Mouse (Mus musculus) stomach, embryonic 16.5 days (tissue): ENCODE measurements around the gene Zdhhc4. TPM values are rescaled to one million over a fixed set of nuclear protein-coding genes. Genes with fewer than 3 reads are reported as not detected.
A peak's percentile ranks its signal among the peaks of the same experiment; 100 is the strongest.

Source experiments
- ATAC-seq: fragments of 200-750 bp; cut with Nextera tagmentation; 2 replicates; pipeline ENCODE4 v1.8.0; 2017; ENCODE audit warnings: moderate number of reproducible peaks, moderate TSS enrichment; ENCODE audit not compliant: insufficient read depth, low FRiP score
- H3K27ac ChIP-seq: fragments of 300-500 bp; sonication (generic); 2 replicates; pipeline ENCODE4 v1.5.1; 2014; ENCODE audit warnings: low read length
- H3K27me3 ChIP-seq: fragments of 300-500 bp; sonication (generic); 2 replicates; pipeline ENCODE4 v1.6.1; 2014; ENCODE audit warnings: low read length, control low read depth, mixed read lengths; ENCODE audit not compliant: control insufficient read depth, insufficient read depth
- H3K36me3 ChIP-seq: fragments of 300-500 bp; sonication (generic); 2 replicates; pipeline ENCODE4 v1.6.1; 2014; ENCODE audit warnings: low read length; ENCODE audit not compliant: control insufficient read depth, insufficient read depth
- H3K4me1 ChIP-seq: fragments of 300-500 bp; sonication (generic); 2 replicates; pipeline ENCODE4 v1.6.1; 2014; ENCODE audit warnings: low read length, control low read depth, mixed read lengths; ENCODE audit not compliant: control insufficient read depth, insufficient read depth
- H3K4me2 ChIP-seq: fragments of 300-500 bp; sonication (generic); 2 replicates; pipeline ENCODE4 v1.6.1; 2014; ENCODE audit warnings: low read depth, low read length, mixed read lengths
- H3K4me3 ChIP-seq: fragments of 300-500 bp; sonication (generic); replicated peaks from 2 replicates; pipeline ENCODE4 v1.5.1; 2014; ENCODE audit warnings: mild to moderate bottlenecking, low read length
- H3K9ac ChIP-seq: fragments of 300-500 bp; sonication (generic); 2 replicates; pipeline ENCODE4 v1.6.1; 2014; ENCODE audit warnings: low read length
- H3K9me3 ChIP-seq: fragments of 300-500 bp; sonication (generic); replicated peaks from 2 replicates; pipeline ENCODE4 v1.6.1; 2016; ENCODE audit warnings: low read length, control low read depth; ENCODE audit not compliant: control insufficient read depth
- WGBS: fragments of 180-500 bp; shearing (Covaris S2); extraction: QIAGEN DNeasy Blood & Tissue Kit; methylation state at CpG from one replicate; pipeline ENCODE4 v1.1.7; 2014; 5-methylcytosine and 5-hydroxymethylcytosine counted together
- polyA plus RNA-seq: library from polyadenylated mRNA; unstranded; fragments of >200 nt; fragmentation: Nextera tagmentation; extraction: Ambion mirVana; gene quantifications from 2 replicates; pipeline ENCODE4 v1.2.1, GENCODE M21; 2015

Gene Zdhhc4
- polyA plus RNA-seq, result 63.6 and 71.9 TPM in 2 replicates

- peak within 1 kb of the TSS; percentile 74 for H3K27ac ChIP-seq
- peak; percentile 73 for ATAC-seq
- peaks cover 8% of the 10 kb centered on the region for H3K4me1 ChIP-seq
Observed at GRCm38 (mm10) chr5:143328690-143329495, at the start of gene Zdhhc4. Gene Zdhhc4, minus strand, starts transcription at chr5:143329256.

GRCm38 (mm10) chr5:143376156-143376555, 47.1 kb upstream of the Zdhhc4 start:
- WGBS, result 82% methylated on average over 4 of the region's 4 CpGs
- H3K4me2 ChIP-seq, result no peak overlapping the region
- H3K4me3 ChIP-seq, result no peak overlapping the region
- no peak overlapping the region for H3K27ac ChIP-seq
- no peaks in the 10 kb centered on the region for H3K9me3 ChIP-seq
- H3K27me3 ChIP-seq, result peaks cover 33% of the 10 kb centered on the region
- H3K4me1 ChIP-seq, result no peaks in the 10 kb centered on the region
- H3K36me3 ChIP-seq, result no peaks in the 10 kb centered on the region
- H3K9ac ChIP-seq, result no peak overlapping the region
- no peak for ATAC-seq

More at GRCm38 (mm10) chr5:143328690-143329495, at the start of gene Zdhhc4:
- under 1% methylated on average over 57 of the region's 57 CpGs for WGBS
- Histone ChIP-seq H3K4me3 (peak within 1 kb of the TSS; percentile 77), H3K27me3 (no peaks in the 10 kb centered on the region), H3K9me3 (no peaks in the 10 kb centered on the region), H3K36me3 (peaks cover 15% of the 10 kb centered on the region), H3K4me2 (peak within 1 kb of the TSS; percentile 94), H3K9ac (peak within 1 kb of the TSS; percentile 92)

- peak; percentile 63; the same call in 1 of the 2 replicates for ATAC-seq
- peak overlapping the region; percentile 55; the same call in 1 of the 2 replicates for H3K9ac ChIP-seq
- H3K4me1 ChIP-seq, result no peaks in the 10 kb centered on the region
- H3K27me3 ChIP-seq, result peaks cover 42% of the 10 kb centered on the region
- H3K4me3 ChIP-seq, result peak overlapping the region; percentile 41
- H3K9me3 ChIP-seq, result no peaks in the 10 kb centered on the region
- WGBS, result 8% methylated on average over 21 of the region's 21 CpGs
- H3K4me2 ChIP-seq, result peak overlapping the region; percentile 60
- no peaks in the 10 kb centered on the region for H3K36me3 ChIP-seq
- no peak overlapping the region; the same call in 1 of the 2 replicates for H3K27ac ChIP-seq
Observed at GRCm38 (mm10) chr5:143375242-143375641, 46.2 kb upstream of the Zdhhc4 start.

- Histone ChIP-seq H3K4me1 (peaks cover 5% of the 10 kb centered on the region; the same call in 1 of the 2 replicates), H3K27me3 (peaks cover 63% of the 10 kb centered on the region), H3K9me3 (no peaks in the 10 kb centered on the region), H3K4me2 (peak overlapping the region; percentile 62), H3K9ac (peak overlapping the region; percentile 54; the same call in 1 of the 2 replicates), H3K27ac (no peak overlapping the region), H3K36me3 (no peaks in the 10 kb centered on the region), H3K4me3 (peak overlapping the region; percentile 42)
- ATAC-seq, result no peak
- WGBS, result 2% methylated on average over 35 of the region's 35 CpGs
Observed at GRCm38 (mm10) chr5:143372818-143373217, 43.8 kb upstream of the Zdhhc4 start.

- H3K27ac ChIP-seq, result no peak overlapping the region
- H3K36me3 ChIP-seq, result no peaks in the 10 kb centered on the region
- no peak for ATAC-seq
- H3K4me2 ChIP-seq, result no peak overlapping the region
- WGBS, result 58% methylated on average over 4 of the region's 4 CpGs
- peaks cover 68% of the 10 kb centered on the region for H3K27me3 ChIP-seq
- H3K4me1 ChIP-seq, result peaks cover 5% of the 10 kb centered on the region; the same call in 1 of the 2 replicates
- no peaks in the 10 kb centered on the region for H3K9me3 ChIP-seq
- no peak overlapping the region for H3K4me3 ChIP-seq
- no peak overlapping the region for H3K9ac ChIP-seq
Observed at GRCm38 (mm10) chr5:143371146-143371510, 42.1 kb upstream of the Zdhhc4 start.

GRCm38 (mm10) chr5:143370416-143371145, 41.5 kb upstream of the Zdhhc4 start:
- no peaks in the 10 kb centered on the region for H3K36me3 ChIP-seq
- no peak for ATAC-seq
- H3K9me3 ChIP-seq, result no peaks in the 10 kb centered on the region
- 29% methylated on average over 17 of the region's 17 CpGs for WGBS
- no peak overlapping the region for H3K4me3 ChIP-seq
- H3K9ac ChIP-seq, result no peak overlapping the region
- H3K4me2 ChIP-seq, result no peak overlapping the region
- H3K27me3 ChIP-seq, result peaks cover 69% of the 10 kb centered on the region
- H3K27ac ChIP-seq, result no peak overlapping the region
- peaks cover 5% of the 10 kb centered on the region; the same call in 1 of the 2 replicates for H3K4me1 ChIP-seq

GRCm38 (mm10) chr5:143369611-143370255, 40.7 kb upstream of the Zdhhc4 start:
- H3K4me1 ChIP-seq, result peaks cover 5% of the 10 kb centered on the region; the same call in 1 of the 2 replicates
- no peak overlapping the region for H3K27ac ChIP-seq
- H3K4me2 ChIP-seq, result peak overlapping the region; percentile 40
- H3K27me3 ChIP-seq, result peaks cover 76% of the 10 kb centered on the region
- H3K9me3 ChIP-seq, result no peaks in the 10 kb centered on the region
- 2% methylated on average over 35 of the region's 36 CpGs for WGBS
- ATAC-seq, result no peak
- H3K36me3 ChIP-seq, result no peaks in the 10 kb centered on the region
- H3K9ac ChIP-seq, result no peak overlapping the region
- peak overlapping the region; percentile 20 for H3K4me3 ChIP-seq

- Histone ChIP-seq H3K4me2 (no peak overlapping the region), H3K4me3 (no peak overlapping the region), H3K9me3 (no peaks in the 10 kb centered on the region), H3K9ac (no peak overlapping the region), H3K36me3 (no peaks in the 10 kb centered on the region), H3K27me3 (peaks cover 63% of the 10 kb centered on the region), H3K4me1 (peaks cover 5% of the 10 kb centered on the region; the same call in 1 of the 2 replicates), H3K27ac (no peak overlapping the region)
- whole genome bisulfite sequencing, result 73% methylated on average over 3 of the region's 3 CpGs
- no peak for ATAC-seq
Observed at GRCm38 (mm10) chr5:143367931-143368330, 38.9 kb upstream of the Zdhhc4 start.
